Mouse (Mus musculus) limb, embryonic 15.5 days (tissue): Measurements from ENCODE around the gene St6gal1. TPM values are rescaled to one million over a fixed set of nuclear protein-coding genes. Genes with fewer than 3 reads are reported as not detected.

Experiments
- ATAC-seq: fragments of 200-750 bp; cut with Nextera tagmentation; 2 replicates; pipeline ENCODE4 v1.8.0; 2017; ENCODE audit warnings: low read depth, moderate TSS enrichment; ENCODE audit not compliant: insufficient number of reproducible peaks, low FRiP score, low TSS enrichment
- H3K27ac ChIP-seq: fragments of 300-500 bp; sonication (generic); 2 replicates; pipeline ENCODE4 v1.5.1; 2015; ENCODE audit warnings: moderate library complexity, mild to moderate bottlenecking, inconsistent platforms
- H3K27me3 ChIP-seq: fragments of 300-500 bp; sonication (generic); 2 replicates; pipeline ENCODE4 v1.6.1; 2015; ENCODE audit warnings: inconsistent platforms
- H3K36me3 ChIP-seq: fragments of 300-500 bp; sonication (generic); 2 replicates; pipeline ENCODE4 v1.6.1; 2015; ENCODE audit warnings: inconsistent platforms
- H3K4me1 ChIP-seq: fragments of 300-500 bp; sonication (generic); 2 replicates; pipeline ENCODE4 v1.6.1; 2015; ENCODE audit warnings: inconsistent platforms
- H3K4me2 ChIP-seq: fragments of 300-500 bp; sonication (generic); 2 replicates; pipeline ENCODE4 v1.6.1; 2015; ENCODE audit warnings: mild to moderate bottlenecking, inconsistent platforms
- H3K4me3 ChIP-seq: fragments of 300-500 bp; sonication (generic); 2 replicates; pipeline ENCODE4 v1.5.1; 2015; ENCODE audit warnings: mild to moderate bottlenecking, inconsistent platforms
- H3K9ac ChIP-seq: fragments of 300-500 bp; sonication (generic); 2 replicates; pipeline ENCODE4 v1.6.1; 2015; ENCODE audit warnings: inconsistent platforms
- H3K9me3 ChIP-seq: fragments of 300-500 bp; sonication (generic); 2 replicates; pipeline ENCODE4 v1.6.1; 2016; ENCODE audit warnings: inconsistent platforms
- WGBS: fragments of 180-500 bp; shearing (Covaris S2); methylation state at CpG from one replicate; pipeline ENCODE4 v1.1.7; 2015; 5-methylcytosine and 5-hydroxymethylcytosine counted together
- polyA plus RNA-seq: library from polyadenylated mRNA; unstranded; fragments of >200 nt; fragmentation: Nextera tagmentation; extraction: Ambion mirVana; gene quantifications from 2 replicates; pipeline ENCODE4 v1.2.1, GENCODE M21; 2015

St6gal1 gene
- polyA plus RNA-seq, 1 experiment from 2014 or later: 13.6 TPM

DNA sequence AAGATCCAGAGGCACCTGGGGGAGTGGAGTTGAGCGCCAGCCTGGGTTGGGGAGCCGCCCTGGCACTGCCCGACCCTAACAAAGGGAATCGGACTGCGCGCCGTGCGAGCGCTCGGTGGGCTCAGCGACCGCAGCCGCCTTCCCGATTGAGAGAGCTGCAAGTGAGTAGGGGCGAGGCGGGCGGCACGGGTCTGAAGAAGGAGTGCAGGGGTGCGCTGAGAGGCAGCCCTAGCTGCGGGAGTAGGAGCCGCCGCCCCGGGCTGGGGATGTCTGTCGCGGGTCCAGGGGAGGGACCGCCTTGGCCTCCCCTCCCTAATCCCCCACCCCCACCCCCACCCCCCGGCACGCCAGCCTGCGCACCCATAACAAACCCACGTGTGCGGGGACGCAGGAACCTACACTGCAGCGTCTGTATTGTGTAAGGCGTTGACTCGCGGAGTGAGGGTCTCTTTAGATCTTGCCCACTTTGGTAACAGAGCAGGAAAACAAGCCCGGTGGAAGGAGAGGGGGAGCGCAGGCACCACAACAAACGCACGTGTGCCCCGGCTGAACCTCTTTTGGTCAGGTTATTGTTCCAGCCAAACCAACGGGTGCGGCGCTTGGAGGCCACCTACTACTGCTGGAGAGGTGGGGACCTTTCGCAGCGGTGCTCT is 655 bp downstream of the St6gal1 start:
- peak; percentile 49; the same call in 1 of the 2 replicates for ATAC-seq
- WGBS: under 1% methylated on average over 46 of the region's 46 CpGs

DNA sequence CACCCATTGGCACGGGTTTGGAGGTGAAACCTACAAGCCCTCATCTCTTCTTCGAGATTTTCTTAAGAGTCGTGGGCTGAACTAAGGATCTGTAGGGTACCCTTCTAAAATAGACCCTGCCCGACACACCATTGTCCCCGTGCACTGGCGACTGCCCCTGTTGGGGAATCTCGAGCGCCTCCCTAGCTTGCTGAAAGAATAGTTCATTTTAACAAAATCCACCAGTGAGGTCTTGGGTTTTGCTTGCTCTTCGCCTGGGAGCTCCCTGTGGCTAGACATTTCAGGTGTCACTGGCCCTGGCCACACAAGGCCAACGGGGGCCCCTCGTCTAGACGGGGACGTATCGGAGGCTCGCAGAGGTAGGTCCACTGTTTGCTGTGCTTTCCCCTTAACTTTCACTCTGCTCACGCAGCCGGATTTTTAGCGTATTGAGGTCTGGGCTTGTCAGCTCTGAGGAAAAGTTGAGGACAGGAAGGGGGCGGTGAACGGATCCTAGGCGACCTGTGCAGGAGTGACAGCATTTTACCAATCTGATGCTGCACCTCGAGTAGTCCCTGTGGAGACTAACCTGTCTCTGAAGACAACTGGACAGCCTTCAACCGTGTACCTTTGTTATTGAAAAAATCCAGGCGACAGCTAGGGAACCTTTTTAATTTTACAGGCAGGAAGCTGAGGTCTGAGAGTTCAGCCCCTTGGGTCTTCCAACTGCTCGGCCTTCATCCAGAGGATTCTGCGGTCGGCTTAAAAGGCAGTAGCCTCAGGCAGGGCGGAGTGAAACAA is 1.5 kb downstream of the St6gal1 start:
- under 1% methylated on average over 28 of the region's 28 CpGs for WGBS

More for the DNA sequence above, 655 bp downstream of the St6gal1 start:
- Histone ChIP-seq H3K4me2 (peak overlapping the region; percentile 91), H3K27me3 (no peaks in the 10 kb centered on the region), H3K36me3 (no peaks in the 10 kb centered on the region), H3K27ac (peak overlapping the region; percentile 88), H3K4me3 (peak overlapping the region; percentile 73), H3K9me3 (no peaks in the 10 kb centered on the region), H3K4me1 (peaks cover 30% of the 10 kb centered on the region), H3K9ac (peak overlapping the region; percentile 77)

DNA sequence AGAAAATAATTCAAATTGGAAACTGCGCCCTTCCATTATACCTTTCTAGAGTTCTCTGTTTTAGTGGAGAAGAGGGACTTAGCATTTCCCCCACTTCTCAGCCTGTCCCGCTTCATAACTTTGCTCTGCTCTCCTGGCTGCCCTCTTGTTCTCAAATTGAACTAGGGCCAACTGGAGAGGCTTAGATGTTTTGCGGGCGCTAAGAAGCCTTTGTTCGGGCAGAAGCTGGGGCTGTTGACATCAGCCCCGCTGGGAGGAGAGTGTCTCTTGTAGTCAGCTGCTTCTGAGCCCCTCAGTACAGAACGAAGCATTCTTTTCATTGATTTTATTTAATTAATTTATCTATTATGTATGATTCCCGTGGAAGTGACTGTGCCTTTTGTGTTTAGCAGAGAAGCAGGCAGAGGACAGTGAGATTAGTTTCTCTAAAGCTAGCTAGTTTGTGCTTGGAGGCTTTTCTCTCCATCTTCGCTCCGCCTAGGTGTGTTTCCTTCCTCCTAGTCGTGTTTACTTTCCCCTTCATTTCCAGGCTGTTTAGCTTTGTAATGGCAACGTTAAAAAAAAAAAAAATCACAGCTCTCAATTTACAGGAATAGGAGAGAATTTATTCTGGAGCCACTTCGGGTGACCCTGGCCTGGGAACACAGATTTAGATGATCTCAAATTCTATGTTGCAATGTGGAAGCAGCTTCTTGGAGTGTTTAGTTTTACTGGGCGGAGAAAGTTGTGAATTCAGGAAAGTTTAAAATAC is 2.2 kb downstream of the St6gal1 start:
- no peaks in the 10 kb centered on the region for H3K27me3 ChIP-seq
- H3K36me3 ChIP-seq: no peaks in the 10 kb centered on the region
- 8% methylated on average over 14 of the region's 14 CpGs for WGBS
- H3K4me3 ChIP-seq: peak overlapping the region; percentile 73
- H3K4me2 ChIP-seq: peak overlapping the region; percentile 91
- H3K9me3 ChIP-seq: no peaks in the 10 kb centered on the region
- peak overlapping the region; percentile 77; the same call in 1 of the 2 replicates for H3K9ac ChIP-seq
- no peak for ATAC-seq
- H3K27ac ChIP-seq: peak overlapping the region; percentile 88
- H3K4me1 ChIP-seq: peaks cover 30% of the 10 kb centered on the region

More for the DNA sequence above, 1.5 kb downstream of the St6gal1 start:
- Histone ChIP-seq H3K36me3 (no peaks in the 10 kb centered on the region), H3K4me3 (peak overlapping the region; percentile 73), H3K27ac (peak overlapping the region; percentile 88), H3K4me1 (peaks cover 30% of the 10 kb centered on the region), H3K9me3 (no peaks in the 10 kb centered on the region), H3K4me2 (peak overlapping the region; percentile 91), H3K9ac (peak overlapping the region; percentile 77), H3K27me3 (no peaks in the 10 kb centered on the region)
- peak; percentile 50; the same call in 1 of the 2 replicates for ATAC-seq

DNA sequence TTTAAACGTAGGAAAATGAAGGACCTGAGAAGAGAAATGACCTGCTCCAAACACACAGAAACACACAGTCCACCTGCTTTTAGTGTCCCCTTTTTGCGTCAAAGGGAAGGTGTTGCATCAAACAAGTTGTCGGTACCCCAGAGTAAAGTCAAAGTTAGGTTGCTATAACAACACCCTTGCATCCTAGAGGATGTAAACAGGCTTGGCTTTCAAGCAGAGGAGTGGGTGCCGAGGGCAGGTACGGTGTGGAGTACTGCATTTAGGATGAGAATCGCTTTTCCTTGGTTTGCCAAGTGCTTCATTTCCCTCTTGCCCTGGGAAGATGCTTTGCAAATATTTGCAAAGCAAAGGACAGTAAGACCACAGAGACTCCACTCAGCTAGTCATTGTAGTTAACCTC is 3.3 kb downstream of the St6gal1 start:
- no peak for ATAC-seq
- Histone ChIP-seq H3K4me1 (peaks cover 33% of the 10 kb centered on the region), H3K9me3 (no peaks in the 10 kb centered on the region), H3K9ac (no peak overlapping the region), H3K4me3 (no peak overlapping the region), H3K36me3 (no peaks in the 10 kb centered on the region), H3K27ac (no peak overlapping the region), H3K4me2 (no peak overlapping the region), H3K27me3 (no peaks in the 10 kb centered on the region)
- 50% methylated on average over 6 of the region's 6 CpGs for WGBS

DNA sequence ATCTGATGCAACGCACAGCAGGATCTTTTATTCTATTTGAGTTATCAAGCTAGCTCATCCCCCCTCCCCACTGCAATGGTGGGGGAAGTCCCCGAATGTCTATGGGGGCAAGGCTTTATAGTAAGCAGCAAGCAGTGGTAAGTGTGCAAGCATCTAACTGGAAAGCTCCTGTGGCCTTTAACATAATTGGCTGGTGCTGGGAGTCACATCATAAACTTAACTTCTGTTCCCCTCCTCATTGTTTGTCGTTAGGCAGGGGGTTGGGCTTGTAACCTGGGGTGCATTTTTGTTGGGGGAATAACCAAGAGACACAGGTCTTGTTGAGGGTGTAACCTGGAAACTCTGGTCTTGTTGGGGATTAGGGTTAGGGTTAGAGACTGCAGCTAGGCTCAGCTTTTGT is 3.9 kb downstream of the St6gal1 start:
- Histone ChIP-seq H3K9me3 (no peaks in the 10 kb centered on the region), H3K4me3 (no peak overlapping the region), H3K27me3 (no peaks in the 10 kb centered on the region), H3K4me1 (peaks cover 34% of the 10 kb centered on the region), H3K4me2 (no peak overlapping the region), H3K27ac (no peak overlapping the region), H3K9ac (no peak overlapping the region), H3K36me3 (no peaks in the 10 kb centered on the region)
- 36% methylated on average over 3 of the region's 3 CpGs for WGBS
- no peak for ATAC-seq

DNA sequence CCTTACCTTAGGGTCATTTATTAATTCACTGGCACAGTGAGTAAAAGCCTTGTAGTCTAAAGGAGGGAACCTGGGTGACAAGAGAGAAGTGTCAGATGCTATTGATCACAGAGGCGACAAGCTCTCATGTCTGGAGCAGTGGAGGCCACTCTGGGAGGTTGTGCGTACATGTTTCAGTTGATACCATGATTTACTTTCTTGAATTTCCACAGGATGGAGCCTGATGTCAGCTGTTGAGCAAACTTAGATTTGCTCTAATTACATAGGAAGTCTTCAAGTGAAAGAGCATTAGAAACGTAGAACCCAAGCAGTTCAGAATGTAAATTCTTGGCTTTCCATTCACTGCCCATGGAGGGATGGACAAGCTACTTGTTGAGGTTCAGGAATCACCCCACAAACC is 5.4 kb downstream of the St6gal1 start:
- WGBS: 69% methylated on average over 3 of the region's 3 CpGs
- H3K4me3 ChIP-seq: no peak overlapping the region
- H3K27me3 ChIP-seq: no peaks in the 10 kb centered on the region
- H3K4me2 ChIP-seq: no peak overlapping the region
- H3K9ac ChIP-seq: no peak overlapping the region
- H3K9me3 ChIP-seq: no peaks in the 10 kb centered on the region
- ATAC-seq: no peak
- no peak overlapping the region for H3K27ac ChIP-seq
- H3K4me1 ChIP-seq: peaks cover 23% of the 10 kb centered on the region
- H3K36me3 ChIP-seq: no peaks in the 10 kb centered on the region

DNA sequence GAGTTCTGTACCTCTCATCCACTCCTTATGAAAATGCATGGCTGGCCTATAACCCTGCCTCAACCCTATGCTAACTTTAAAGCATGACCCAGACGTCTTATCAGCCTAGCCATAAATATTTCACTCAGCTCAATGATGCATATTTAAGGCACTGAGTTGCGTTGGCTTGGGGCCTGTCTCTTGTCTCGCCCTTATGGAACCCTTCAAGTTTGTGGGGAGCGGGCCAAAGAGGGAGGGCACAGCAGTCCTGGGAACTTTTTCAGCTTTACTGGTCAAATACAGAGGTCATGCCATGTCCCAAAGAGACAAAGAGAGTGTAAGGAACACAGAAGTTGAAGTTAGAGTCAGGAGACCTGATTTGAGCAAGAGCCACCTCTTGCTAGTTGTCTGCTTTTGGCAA is 6.6 kb downstream of the St6gal1 start:
- H3K4me1 ChIP-seq: peaks cover 23% of the 10 kb centered on the region
- WGBS: 73% methylated on average over 4 of the region's 4 CpGs
- ATAC-seq: no peak

DNA sequence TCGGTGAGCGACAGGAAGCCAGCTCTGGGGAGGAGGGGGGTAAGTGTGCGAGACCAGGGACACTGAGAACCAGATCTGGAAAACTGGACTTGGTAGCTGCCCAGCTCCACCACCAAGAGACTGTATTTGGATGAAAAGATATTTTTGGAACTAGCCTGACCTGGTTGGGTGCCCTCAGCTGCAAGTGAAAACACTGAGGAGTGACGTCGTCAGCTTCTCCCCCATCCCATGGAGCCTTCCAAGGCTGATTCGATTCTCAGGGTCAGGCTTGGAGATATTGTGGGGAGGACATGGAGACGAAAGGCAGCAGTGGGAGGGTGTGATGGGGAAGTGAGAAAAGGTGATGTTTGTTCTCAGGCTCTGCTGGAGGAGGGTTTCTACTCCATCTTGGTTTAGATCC is 8.2 kb downstream of the St6gal1 start:
- 55% methylated on average over 7 of the region's 7 CpGs for WGBS
- Histone ChIP-seq H3K27ac (no peak overlapping the region), H3K36me3 (no peaks in the 10 kb centered on the region)

More for the DNA sequence above, 6.6 kb downstream of the St6gal1 start:
- no peaks in the 10 kb centered on the region for H3K9me3 ChIP-seq
- no peak overlapping the region for H3K4me3 ChIP-seq
- no peaks in the 10 kb centered on the region for H3K27me3 ChIP-seq
- no peak overlapping the region for H3K4me2 ChIP-seq
- no peaks in the 10 kb centered on the region for H3K36me3 ChIP-seq
- no peak overlapping the region for H3K27ac ChIP-seq
- H3K9ac ChIP-seq: no peak overlapping the region

DNA sequence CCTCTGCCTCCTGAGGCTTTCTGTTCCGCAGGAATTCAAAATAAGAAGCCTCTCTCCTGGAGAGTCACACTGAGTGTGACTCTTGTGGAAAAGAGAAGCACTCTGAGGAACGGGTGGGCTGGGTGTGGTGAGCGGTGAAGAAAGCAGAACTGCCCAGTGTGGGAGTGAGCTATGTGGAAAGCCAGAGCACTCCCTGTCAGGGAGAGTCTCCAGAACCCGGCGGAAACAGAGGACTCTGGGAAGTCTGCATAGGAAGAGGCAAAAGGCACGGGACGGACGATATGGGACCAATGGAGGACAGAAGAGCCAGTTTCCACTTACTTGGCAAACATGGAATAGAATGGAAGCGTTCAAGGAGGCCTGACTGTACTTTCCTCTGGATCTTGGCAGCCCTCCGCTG is 9.0 kb downstream of the St6gal1 start:
- H3K4me2 ChIP-seq: no peak overlapping the region
- no peak overlapping the region for H3K27ac ChIP-seq
- WGBS: 75% methylated on average over 10 of the region's 10 CpGs
- peaks cover 17% of the 10 kb centered on the region; the same call in 1 of the 2 replicates for H3K4me1 ChIP-seq
- no peaks in the 10 kb centered on the region for H3K27me3 ChIP-seq
- no peaks in the 10 kb centered on the region for H3K36me3 ChIP-seq
- no peaks in the 10 kb centered on the region for H3K9me3 ChIP-seq
- no peak overlapping the region for H3K4me3 ChIP-seq
- no peak for ATAC-seq
- no peak overlapping the region for H3K9ac ChIP-seq

More for the DNA sequence above, 8.2 kb downstream of the St6gal1 start:
- Histone ChIP-seq H3K4me2 (no peak overlapping the region), H3K4me1 (peaks cover 19% of the 10 kb centered on the region; the same call in 1 of the 2 replicates), H3K27me3 (no peaks in the 10 kb centered on the region), H3K9me3 (no peaks in the 10 kb centered on the region), H3K4me3 (no peak overlapping the region), H3K9ac (no peak overlapping the region)
- ATAC-seq: no peak

DNA sequence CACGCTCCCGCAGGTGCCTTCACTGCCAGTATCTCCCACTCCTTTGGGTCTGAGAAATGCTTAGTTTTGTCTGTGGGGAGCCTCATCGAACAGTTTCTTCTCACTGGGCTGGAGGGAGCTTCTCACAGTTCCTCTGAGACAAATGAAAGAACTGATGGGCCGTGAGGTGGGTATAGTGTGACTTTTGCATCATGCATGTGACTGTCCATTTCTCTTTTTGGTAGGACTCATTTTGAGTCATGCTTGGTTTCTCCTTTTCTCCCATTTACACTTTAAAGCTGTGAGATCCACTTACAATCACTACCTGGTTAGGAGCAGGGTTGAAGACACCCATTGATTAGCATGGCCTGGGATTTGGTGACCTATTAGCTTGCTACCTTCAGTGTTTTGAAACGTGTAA is 10.0 kb downstream of the St6gal1 start:
- H3K36me3 ChIP-seq: no peaks in the 10 kb centered on the region
- peaks cover 16% of the 10 kb centered on the region for H3K4me1 ChIP-seq
- no peak overlapping the region for H3K4me2 ChIP-seq
- no peak overlapping the region for H3K4me3 ChIP-seq
- H3K27ac ChIP-seq: no peak overlapping the region
- 92% methylated on average over 5 of the region's 5 CpGs for WGBS
- no peaks in the 10 kb centered on the region for H3K9me3 ChIP-seq
- no peaks in the 10 kb centered on the region for H3K27me3 ChIP-seq
- ATAC-seq: no peak
- no peak overlapping the region for H3K9ac ChIP-seq

DNA sequence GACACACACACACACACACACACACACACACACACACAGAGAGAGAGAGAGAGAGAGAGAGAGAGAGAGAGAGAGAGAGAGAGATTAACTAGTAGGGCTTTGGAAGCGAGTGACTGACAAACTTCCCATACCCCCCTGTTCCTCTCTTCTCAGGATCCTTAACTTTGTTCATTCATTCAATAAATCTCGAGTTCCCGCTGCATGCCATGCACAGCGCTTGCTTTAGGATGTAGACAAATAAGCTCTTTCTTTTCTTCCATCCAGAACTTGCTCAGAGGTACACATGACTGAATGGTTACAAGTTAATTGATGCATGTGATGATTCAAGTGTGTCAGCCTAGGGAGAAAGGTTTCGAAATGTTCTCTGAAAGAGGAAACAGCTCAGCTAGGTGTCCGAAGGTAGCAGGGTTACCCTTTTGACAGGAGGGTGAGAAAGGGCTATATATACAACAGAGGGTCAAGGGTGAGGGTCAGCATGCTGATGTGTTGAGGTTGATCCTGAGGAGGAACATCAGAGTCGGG is 10.7 kb downstream of the St6gal1 start:
- no peak overlapping the region for H3K4me3 ChIP-seq
- no peak overlapping the region for H3K4me2 ChIP-seq
- H3K27ac ChIP-seq: no peak overlapping the region
- H3K36me3 ChIP-seq: no peaks in the 10 kb centered on the region
- 68% methylated on average over 7 of the region's 7 CpGs for WGBS
- no peak for ATAC-seq
- no peaks in the 10 kb centered on the region for H3K9me3 ChIP-seq
- peaks cover 23% of the 10 kb centered on the region for H3K4me1 ChIP-seq
- H3K9ac ChIP-seq: no peak overlapping the region
- no peaks in the 10 kb centered on the region for H3K27me3 ChIP-seq
